Mouse (Mus musculus) intestine, embryonic 16.5 days (tissue): ENCODE measurements around the gene Brap. TPM values are rescaled to one million over a fixed set of nuclear protein-coding genes. Genes with fewer than 3 reads are reported as not detected.
A peak's percentile ranks its signal among the peaks of the same experiment; 100 is the strongest.
"Not testable (repeated sequence)": the region's sequence is repeated elsewhere in the genome, so short reads cannot be mapped to it uniquely, and the experiment has no call there.

Source experiments
- ATAC-seq: fragments of 200-750 bp; cut with Nextera tagmentation; 2 replicates; pipeline ENCODE4 v1.8.0; 2017; ENCODE audit warnings: moderate TSS enrichment, moderate library complexity
- H3K27ac ChIP-seq: fragments of 300-500 bp; sonication (generic); 2 replicates; pipeline ENCODE4 v1.5.1; 2014; ENCODE audit warnings: mild to moderate bottlenecking, low read length
- H3K27me3 ChIP-seq: fragments of 300-500 bp; sonication (generic); replicated peaks from 2 replicates; pipeline ENCODE4 v1.6.1; 2014; ENCODE audit warnings: low read length, control low read depth, mixed read lengths; ENCODE audit not compliant: control insufficient read depth, insufficient read depth
- H3K36me3 ChIP-seq: fragments of 300-500 bp; sonication (generic); 2 replicates; pipeline ENCODE4 v1.6.1; 2014; ENCODE audit warnings: low read length, control low read depth; ENCODE audit not compliant: control insufficient read depth, insufficient read depth
- H3K4me1 ChIP-seq: fragments of 300-500 bp; sonication (generic); 2 replicates; pipeline ENCODE4 v1.6.1; 2014; ENCODE audit warnings: low read length, control low read depth, mixed read lengths; ENCODE audit not compliant: control insufficient read depth, insufficient read depth
- H3K4me2 ChIP-seq: fragments of 300-500 bp; sonication (generic); 2 replicates; pipeline ENCODE4 v1.6.1; 2014; ENCODE audit warnings: low read depth, low read length, control low read depth
- H3K4me3 ChIP-seq: fragments of 300-500 bp; sonication (generic); 2 replicates; pipeline ENCODE4 v1.5.1; 2014; ENCODE audit warnings: mild to moderate bottlenecking, low read length
- H3K9ac ChIP-seq: fragments of 300-500 bp; sonication (generic); 2 replicates; pipeline ENCODE4 v1.6.1; 2014; ENCODE audit warnings: low read depth, low read length
- H3K9me3 ChIP-seq: fragments of 300-500 bp; sonication (generic); 2 replicates; pipeline ENCODE4 v1.6.1; 2016; ENCODE audit warnings: low read length, control low read depth; ENCODE audit not compliant: control insufficient read depth
- WGBS: fragments of 180-500 bp; shearing (Covaris S2); extraction: QIAGEN DNeasy Blood & Tissue Kit; methylation state at CpG from one replicate; pipeline ENCODE4 v1.1.7; 2014; 5-methylcytosine and 5-hydroxymethylcytosine counted together
- polyA plus RNA-seq: library from polyadenylated mRNA; unstranded; fragments of >200 nt; fragmentation: Nextera tagmentation; extraction: Ambion mirVana; gene quantifications from 2 replicates; pipeline ENCODE4 v1.2.1, GENCODE M21; 2015

The Brap gene
- 26.4 and 30.4 TPM in 2 replicates for polyA plus RNA-seq

DNA sequence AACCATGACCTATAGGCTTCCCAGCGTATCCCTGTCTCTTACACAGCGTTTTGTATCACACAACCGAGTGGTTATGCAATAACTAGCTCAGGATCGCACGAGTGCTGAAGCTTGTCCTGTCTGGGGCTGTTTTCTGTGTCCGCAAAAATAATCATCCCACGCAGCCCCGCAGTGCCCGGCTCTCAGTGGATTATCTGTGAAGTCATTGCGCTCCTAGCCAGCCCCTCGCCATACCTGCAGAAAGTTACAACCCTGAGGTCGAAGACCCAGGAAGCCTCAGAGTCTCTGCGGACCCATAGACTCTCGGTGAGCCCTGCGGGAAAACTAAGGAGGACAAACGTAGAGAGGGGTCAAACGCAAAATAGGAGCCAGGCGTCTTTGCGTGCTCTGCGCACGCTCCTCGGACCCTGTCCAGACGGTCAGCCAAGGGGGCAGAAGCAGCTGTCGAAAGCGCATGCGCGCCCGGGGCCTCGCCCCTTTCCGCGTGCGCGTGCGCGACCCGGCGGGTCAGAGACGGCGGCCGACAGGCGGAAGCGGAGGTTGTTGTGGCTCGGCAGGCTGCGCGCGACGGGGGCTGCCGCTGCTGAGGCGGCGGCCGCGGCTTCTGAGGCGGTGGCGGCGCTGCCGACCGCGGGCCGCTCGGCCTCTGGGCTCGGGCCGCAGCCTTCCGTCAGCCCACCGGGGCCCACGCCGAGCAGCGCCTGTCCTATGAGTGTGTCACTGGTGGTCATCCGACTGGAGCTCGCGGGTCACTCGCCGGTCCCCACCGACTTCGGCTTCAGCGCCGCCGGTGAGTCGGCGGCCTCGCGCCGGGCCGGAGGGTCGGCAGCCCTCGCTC lies at the start of gene Brap, which contains the start of gene Acad10:
TSS of gene Brap (plus strand) at position 505 of the 838 bp plus-strand sequence.
TSS of gene Acad10 (minus strand) at position 456 of the 838 bp plus-strand sequence.
- WGBS = 1% methylated on average over 76 of the region's 85 CpGs
- peak within 1 kb of the TSS; percentile 50 for H3K27ac ChIP-seq
- no peaks in the 10 kb centered on the region for H3K9me3 ChIP-seq
- peak within 1 kb of the TSS; percentile 96 for H3K9ac ChIP-seq
- peak within 1 kb of the TSS; percentile 72 for H3K4me2 ChIP-seq
- H3K4me1 ChIP-seq = peaks cover 7% of the 10 kb centered on the region; the same call in 1 of the 2 replicates
- peak within 1 kb of the TSS; percentile 97 for H3K4me3 ChIP-seq
- peaks cover 8% of the 10 kb centered on the region; the same call in 1 of the 2 replicates for H3K36me3 ChIP-seq
- ATAC-seq = peak; percentile 94
- no peaks in the 10 kb centered on the region for H3K27me3 ChIP-seq

DNA sequence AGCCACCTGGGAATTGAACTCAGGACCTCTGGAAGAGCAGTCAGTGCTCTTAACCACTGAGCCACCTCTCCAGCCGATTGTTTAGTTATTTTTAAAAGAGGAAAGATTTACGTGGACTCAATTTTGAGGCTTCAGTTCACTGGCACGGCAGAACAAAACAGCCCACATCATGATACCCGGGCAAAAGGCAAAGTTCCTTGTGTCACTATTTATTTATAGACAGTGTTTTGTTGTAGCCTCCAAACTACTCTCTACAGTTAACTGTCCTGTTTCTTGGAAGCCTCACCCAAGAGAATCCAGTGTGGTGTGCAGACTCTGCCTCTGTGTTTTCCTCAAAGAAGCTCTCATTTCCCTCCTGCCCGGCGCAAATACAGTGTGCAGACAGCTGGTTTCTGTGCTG lies 48.3 kb upstream of the Brap start:
- H3K4me1 ChIP-seq = no peaks in the 10 kb centered on the region

DNA sequence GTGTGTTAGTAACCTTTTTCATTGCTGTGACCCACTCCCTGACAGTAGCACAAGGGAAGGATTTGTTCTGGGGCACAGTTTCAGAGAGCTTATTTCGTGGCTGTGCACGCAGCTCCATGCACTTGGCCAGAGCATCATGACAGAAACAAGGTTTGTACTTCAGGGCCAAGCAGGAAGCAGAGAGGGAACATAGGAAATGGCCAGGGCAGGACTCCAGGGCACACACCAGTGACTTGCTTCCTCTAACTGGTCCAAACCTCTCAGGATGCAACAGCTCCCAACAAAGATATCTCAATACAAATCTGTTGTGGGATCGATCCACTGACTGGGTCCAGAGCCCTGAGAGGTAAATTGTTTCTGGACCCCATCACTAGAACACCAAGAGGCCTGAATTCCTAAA lies 45.4 kb upstream of the Brap start:
- H3K27ac ChIP-seq, H3K9me3 ChIP-seq, H3K4me3 ChIP-seq, H3K9ac ChIP-seq, H3K27me3 ChIP-seq, H3K4me2 ChIP-seq, ATAC-seq, H3K36me3 ChIP-seq, H3K4me1 ChIP-seq: not testable (repeated sequence)
- WGBS = 76% methylated on average over 3 of the region's 3 CpGs

More for the DNA sequence above, 48.3 kb upstream of the Brap start:
- Histone ChIP-seq H3K27me3 (no peaks in the 10 kb centered on the region), H3K9me3 (no peaks in the 10 kb centered on the region), H3K9ac (no peak overlapping the region), H3K36me3 (no peaks in the 10 kb centered on the region), H3K4me2 (no peak overlapping the region), H3K4me3 (no peak overlapping the region), H3K27ac (no peak overlapping the region)
- 77% methylated on average over 6 of the region's 6 CpGs for WGBS
- ATAC-seq = no peak

DNA sequence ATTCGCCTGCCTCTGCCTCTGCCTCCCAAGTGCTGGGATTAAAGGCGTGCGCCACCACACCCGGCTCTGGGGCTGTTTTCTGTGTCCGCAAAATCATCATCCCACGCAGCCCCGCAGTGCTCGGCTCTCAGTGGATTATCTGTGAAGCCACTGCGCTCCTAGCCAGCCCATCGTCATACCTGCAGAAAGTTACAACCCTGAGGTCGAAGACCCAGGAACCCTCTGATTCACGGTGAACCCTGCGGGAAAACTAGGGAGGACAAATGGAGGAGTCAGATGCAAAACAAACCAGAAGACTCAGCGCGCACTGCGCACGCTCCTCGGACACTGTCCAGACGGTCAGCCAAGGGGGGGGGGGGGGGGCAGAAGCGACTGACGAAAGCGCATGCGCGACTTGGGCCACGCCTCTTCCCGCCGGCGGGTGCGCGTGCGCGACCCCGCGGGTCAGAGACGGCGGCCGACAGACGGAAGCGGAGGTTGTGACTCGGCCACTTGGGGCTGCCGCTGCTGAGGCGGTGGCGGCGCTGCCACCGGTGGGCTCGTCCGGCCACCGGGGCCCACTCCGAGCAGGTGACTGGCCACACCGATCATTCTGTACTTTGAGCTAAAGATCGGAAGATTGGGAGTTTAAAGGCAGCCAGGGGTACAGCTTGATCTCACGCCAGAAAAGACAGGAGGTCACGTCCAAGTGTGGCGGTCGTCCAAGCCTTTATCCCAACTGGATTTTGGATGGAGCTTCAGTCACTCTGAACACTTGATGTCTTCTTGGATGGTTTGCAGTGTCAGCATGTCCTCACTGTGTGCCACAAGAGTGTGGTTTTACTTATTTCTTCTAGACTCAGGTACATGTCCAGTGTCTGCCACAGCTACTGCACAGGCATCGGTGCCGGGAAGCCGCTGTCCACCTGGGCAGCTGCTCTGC lies 41.5 kb upstream of the Brap start, which contains the start of gene Acad12:
TSS of gene Acad12 (minus strand) at position 347 of the 922 bp plus-strand sequence.
- no peaks in the 10 kb centered on the region for H3K36me3 ChIP-seq
- H3K27ac ChIP-seq = peak within 1 kb of the TSS; percentile 59

DNA sequence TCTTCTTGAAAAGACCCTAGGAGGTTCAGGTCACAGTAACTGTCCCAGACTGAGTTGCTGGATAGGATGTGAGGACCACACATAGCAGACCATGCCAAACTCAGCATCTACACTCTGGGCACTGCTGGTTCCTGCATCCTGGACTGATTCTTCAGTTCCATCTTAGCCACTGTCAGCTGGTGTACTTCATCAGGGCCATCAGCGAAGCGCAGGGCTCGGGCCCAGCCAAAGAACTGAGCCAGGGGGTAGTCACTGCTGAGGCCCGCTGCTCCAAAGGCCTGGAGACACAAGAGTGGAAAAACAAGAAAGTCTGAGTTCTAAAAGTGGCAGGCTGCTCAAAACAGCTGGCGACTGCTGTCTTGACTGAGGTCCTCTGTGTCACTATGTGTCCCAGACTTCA lies 39.3 kb upstream of the Brap start:
- no peak overlapping the region for H3K4me2 ChIP-seq
- H3K27ac ChIP-seq = no peak overlapping the region
- H3K4me3 ChIP-seq = no peak overlapping the region
- H3K9ac ChIP-seq = no peak overlapping the region
- H3K4me1 ChIP-seq = no peaks in the 10 kb centered on the region; the same call in 1 of the 2 replicates
- ATAC-seq = no peak
- H3K27me3 ChIP-seq = no peaks in the 10 kb centered on the region
- H3K36me3 ChIP-seq = no peaks in the 10 kb centered on the region
- WGBS = 96% methylated on average over 5 of the region's 5 CpGs
- H3K9me3 ChIP-seq = no peaks in the 10 kb centered on the region

More for the DNA sequence above, 41.5 kb upstream of the Brap start, which contains the start of gene Acad12:
- WGBS = 1% methylated on average over 57 of the region's 58 CpGs
- Histone ChIP-seq H3K4me1 (no peaks in the 10 kb centered on the region; the same call in 1 of the 2 replicates), H3K9ac (peak within 1 kb of the TSS; percentile 74), H3K27me3 (no peaks in the 10 kb centered on the region), H3K9me3 (no peaks in the 10 kb centered on the region), H3K4me2 (peak within 1 kb of the TSS; percentile 88), H3K4me3 (peak within 1 kb of the TSS; percentile 61)
- ATAC-seq = peak; percentile 89

DNA sequence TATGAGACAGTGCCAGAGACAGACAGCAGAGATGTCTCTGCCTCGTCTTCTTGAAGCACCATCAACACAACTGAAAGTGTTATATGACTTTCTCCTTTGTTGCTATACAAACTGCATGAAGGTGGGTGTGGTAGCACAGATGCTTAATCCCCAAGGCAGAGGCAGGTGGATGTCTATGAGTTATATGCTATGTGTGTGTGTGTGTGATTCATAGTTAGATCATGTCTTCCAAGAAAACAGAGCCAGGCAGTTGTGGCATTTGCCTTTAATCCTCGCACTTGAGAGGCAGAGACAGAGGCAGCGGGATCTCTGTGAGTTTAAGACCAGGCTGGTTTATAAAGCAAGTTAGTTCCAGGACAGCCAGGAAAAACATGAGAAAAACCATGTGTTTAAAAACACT lies 37.1 kb upstream of the Brap start:
- H3K27ac ChIP-seq = no peak overlapping the region
- no peak overlapping the region for H3K9ac ChIP-seq
- no peaks in the 10 kb centered on the region for H3K9me3 ChIP-seq
- H3K4me3 ChIP-seq = no peak overlapping the region
- no peak overlapping the region for H3K4me2 ChIP-seq
- H3K4me1 ChIP-seq = no peaks in the 10 kb centered on the region; the same call in 1 of the 2 replicates
- H3K36me3 ChIP-seq = no peaks in the 10 kb centered on the region
- no peaks in the 10 kb centered on the region for H3K27me3 ChIP-seq
- WGBS = 80% methylated on average over 3 of the region's 3 CpGs
- no peak for ATAC-seq

DNA sequence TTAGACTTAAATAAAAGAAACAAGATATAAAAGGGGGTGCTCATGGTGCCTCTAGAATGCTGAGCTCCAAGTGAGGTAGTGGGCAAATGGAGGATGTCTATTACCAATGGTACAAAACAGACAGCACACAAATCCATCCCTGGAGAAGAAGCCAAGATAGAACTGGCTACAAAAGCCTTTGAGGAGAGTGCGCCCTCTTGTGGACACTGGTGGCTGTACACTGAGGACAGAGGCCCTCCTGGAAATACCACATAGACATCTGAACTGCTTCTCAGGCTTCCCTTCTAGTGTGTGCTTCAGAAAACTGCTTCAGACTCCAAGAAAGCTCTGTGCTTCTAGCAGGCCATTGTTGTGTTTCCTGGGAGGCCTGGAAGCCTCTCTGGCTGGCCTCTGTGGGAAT lies 32.5 kb upstream of the Brap start:
- no peaks in the 10 kb centered on the region for H3K27me3 ChIP-seq
- no peak for ATAC-seq
- WGBS = 0% methylated on average over 1 of the region's 1 CpGs

DNA sequence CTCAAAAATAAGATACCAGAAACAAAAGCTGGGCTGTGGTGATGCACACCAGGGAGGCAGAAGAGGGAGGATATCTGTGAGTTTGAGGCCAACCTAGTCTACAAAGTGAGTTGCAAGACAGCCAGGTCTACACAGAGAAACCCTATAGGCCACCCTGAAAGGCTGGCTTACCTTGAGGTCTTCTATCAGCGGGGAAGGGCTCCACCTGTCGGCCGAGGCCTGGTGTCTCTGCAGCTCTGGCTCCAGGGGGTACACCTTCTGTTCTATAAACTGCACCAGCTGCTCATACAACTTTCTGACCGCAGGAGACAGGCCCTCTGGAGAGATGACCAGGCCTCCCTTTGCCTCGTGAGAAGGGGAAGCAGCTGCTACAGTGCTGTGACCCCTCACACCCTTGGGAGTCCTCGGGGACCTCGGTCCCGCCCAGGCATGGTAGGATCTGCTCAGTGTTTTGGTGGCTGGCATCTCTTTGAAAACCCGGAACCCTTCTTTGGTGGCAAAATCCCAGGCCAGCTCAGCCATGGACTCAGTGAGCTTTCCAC lies 29.2 kb upstream of the Brap start:
- not testable (repeated sequence) for H3K36me3 ChIP-seq, ATAC-seq, H3K9me3 ChIP-seq, H3K4me2 ChIP-seq, H3K27ac ChIP-seq, H3K27me3 ChIP-seq, H3K9ac ChIP-seq, H3K4me3 ChIP-seq, H3K4me1 ChIP-seq
- WGBS = 57% methylated on average over 9 of the region's 9 CpGs

More for the DNA sequence above, 32.5 kb upstream of the Brap start:
- H3K4me1 ChIP-seq = no peaks in the 10 kb centered on the region
- H3K9ac ChIP-seq = no peak overlapping the region
- H3K4me3 ChIP-seq = no peak overlapping the region
- no peak overlapping the region for H3K27ac ChIP-seq
- no peaks in the 10 kb centered on the region for H3K36me3 ChIP-seq
- H3K4me2 ChIP-seq = no peak overlapping the region
- H3K9me3 ChIP-seq = no peaks in the 10 kb centered on the region

DNA sequence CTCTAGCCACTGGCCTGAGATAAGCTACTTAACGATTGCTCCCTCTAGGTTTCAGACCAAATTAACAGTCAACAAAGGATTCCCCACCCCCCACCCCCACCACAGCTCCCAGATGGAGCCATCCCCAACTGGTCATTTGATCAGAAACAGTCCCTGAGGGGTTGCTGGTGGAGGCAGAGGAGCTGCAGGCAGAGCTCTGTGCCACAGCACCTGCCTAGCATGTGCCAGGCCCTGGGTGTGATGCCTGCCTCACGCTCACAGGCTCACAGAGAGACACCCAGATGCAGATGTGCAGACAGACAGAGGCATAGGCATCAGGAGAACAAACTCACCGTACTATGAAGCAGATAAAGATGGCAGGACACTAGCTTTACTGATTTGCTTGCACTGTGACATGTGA lies 27.6 kb upstream of the Brap start:
- ATAC-seq = no peak
- H3K4me2 ChIP-seq = no peak overlapping the region
- no peaks in the 10 kb centered on the region for H3K36me3 ChIP-seq
- H3K27ac ChIP-seq = no peak overlapping the region
- 46% methylated on average over 3 of the region's 3 CpGs for WGBS
- H3K4me3 ChIP-seq = no peak overlapping the region
- no peaks in the 10 kb centered on the region for H3K4me1 ChIP-seq
- no peaks in the 10 kb centered on the region for H3K27me3 ChIP-seq
- no peak overlapping the region for H3K9ac ChIP-seq
- no peaks in the 10 kb centered on the region for H3K9me3 ChIP-seq
